Mouse (Mus musculus) embryonic facial prominence, embryonic 11.5 days (tissue): ENCODE measurements around the gene Rasl10b. TPM values are rescaled to one million over a fixed set of nuclear protein-coding genes. Genes with fewer than 3 reads are reported as not detected.

Experiments used
- ATAC-seq: fragments of 200-750 bp; cut with Nextera tagmentation; replicated peaks from 2 replicates; pipeline ENCODE4 v1.8.0; 2017; ENCODE audit warnings: low read depth; ENCODE audit not compliant: insufficient number of reproducible peaks, low FRiP score, low TSS enrichment
- DNase-seq: peaks from one replicate; pipeline ENCODE4 v3.0.0-alpha.2; 2015; ENCODE audit warnings: low spot score
- H3K27ac ChIP-seq: fragments of 300-500 bp; sonication (generic); replicated peaks from 2 replicates; pipeline ENCODE4 v1.5.1; 2014; ENCODE audit warnings: mild to moderate bottlenecking, low read depth, low read length, control low read depth
- H3K27me3 ChIP-seq: fragments of 300-500 bp; sonication (generic); 2 replicates; pipeline ENCODE4 v1.6.1; 2014; ENCODE audit warnings: mild to moderate bottlenecking, low read length, moderate library complexity, mixed read lengths; ENCODE audit not compliant: control insufficient read depth, insufficient read depth
- H3K36me3 ChIP-seq: fragments of 300-500 bp; sonication (generic); replicated peaks from 2 replicates; pipeline ENCODE4 v1.6.1; 2014; ENCODE audit warnings: low read depth, mild to moderate bottlenecking, low read length, moderate library complexity, mixed read lengths; ENCODE audit not compliant: control insufficient read depth, insufficient read depth
- H3K4me1 ChIP-seq: fragments of 300-500 bp; sonication (generic); 2 replicates; pipeline ENCODE4 v1.6.1; 2014; ENCODE audit warnings: low read length, mixed read lengths; ENCODE audit not compliant: control insufficient read depth, insufficient read depth
- H3K4me2 ChIP-seq: fragments of 300-500 bp; sonication (generic); 2 replicates; pipeline ENCODE4 v1.6.1; 2014; ENCODE audit warnings: low read depth, mild to moderate bottlenecking, control low read depth, low read length, moderate library complexity
- H3K4me3 ChIP-seq: fragments of 300-500 bp; sonication (generic); 2 replicates; pipeline ENCODE4 v1.5.1; 2014; ENCODE audit warnings: low read depth, low read length, control low read depth
- H3K9ac ChIP-seq: fragments of 300-500 bp; sonication (generic); replicated peaks from 2 replicates; pipeline ENCODE4 v1.6.1; 2014; ENCODE audit warnings: mild to moderate bottlenecking, control low read depth, low read length
- H3K9me3 ChIP-seq: fragments of 300-500 bp; sonication (generic); replicated peaks from 2 replicates; pipeline ENCODE4 v1.6.1; 2016; ENCODE audit warnings: mild to moderate bottlenecking, low read length, inconsistent platforms, mixed read lengths; ENCODE audit not compliant: control insufficient read depth
- WGBS: fragments of 180-500 bp; shearing (Covaris S2); extraction: QIAGEN DNeasy Blood & Tissue Kit; methylation state at CpG from one replicate; pipeline ENCODE4 v1.1.7; 2014; 5-methylcytosine and 5-hydroxymethylcytosine counted together
- polyA plus RNA-seq: library from polyadenylated mRNA; unstranded; fragments of >200 nt; fragmentation: Nextera tagmentation; extraction: Ambion mirVana; gene quantifications from 2 replicates; pipeline ENCODE4 v1.2.1, GENCODE M21; 2014

Gene Rasl10b
- polyA plus RNA-seq, 1 experiment from 2014 or later: 2.4 TPM

DNA sequence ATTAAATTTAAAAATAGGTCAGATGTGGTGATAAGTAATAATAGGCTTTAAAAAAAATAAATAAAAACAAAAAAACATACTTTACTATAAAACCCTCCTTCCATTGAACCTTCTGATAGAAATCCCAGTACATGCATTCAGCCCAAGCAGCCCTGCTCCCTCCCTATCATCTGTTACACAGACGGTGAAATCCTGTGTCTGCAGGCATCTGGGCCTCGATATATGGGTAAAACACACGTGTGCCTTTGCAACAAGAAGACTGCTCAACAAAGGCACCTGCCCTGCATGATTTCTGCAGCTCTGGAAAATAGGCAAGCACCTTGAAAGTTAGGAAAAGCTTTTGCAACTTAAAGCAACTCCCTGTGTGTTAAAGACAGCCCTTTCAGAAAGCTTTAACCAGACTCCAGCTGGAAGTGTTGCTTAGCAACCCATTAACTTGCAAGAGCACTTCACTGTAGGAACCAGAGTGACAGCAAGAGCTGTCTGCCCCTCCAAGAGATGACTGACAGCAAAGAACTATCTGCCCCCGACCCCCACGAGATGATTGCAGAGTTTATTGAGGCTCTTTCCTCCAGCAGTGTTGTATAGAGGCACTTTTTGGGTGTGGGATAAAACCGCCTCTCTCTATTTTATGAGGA lies 14.0 kb upstream of the Rasl10b start:
- Histone ChIP-seq H3K9ac (no peak overlapping the region), H3K4me3 (no peak overlapping the region), H3K4me2 (no peak overlapping the region), H3K36me3 (no peaks in the 10 kb centered on the region; the same call in none of the 2 replicates), H3K9me3 (no peaks in the 10 kb centered on the region), H3K27me3 (no peaks in the 10 kb centered on the region), H3K4me1 (no peaks in the 10 kb centered on the region), H3K27ac (no peak overlapping the region)
- WGBS: 47% methylated on average over 6 of the region's 6 CpGs
- ATAC-seq (no peak), DNase-seq (peak; percentile 21)

DNA sequence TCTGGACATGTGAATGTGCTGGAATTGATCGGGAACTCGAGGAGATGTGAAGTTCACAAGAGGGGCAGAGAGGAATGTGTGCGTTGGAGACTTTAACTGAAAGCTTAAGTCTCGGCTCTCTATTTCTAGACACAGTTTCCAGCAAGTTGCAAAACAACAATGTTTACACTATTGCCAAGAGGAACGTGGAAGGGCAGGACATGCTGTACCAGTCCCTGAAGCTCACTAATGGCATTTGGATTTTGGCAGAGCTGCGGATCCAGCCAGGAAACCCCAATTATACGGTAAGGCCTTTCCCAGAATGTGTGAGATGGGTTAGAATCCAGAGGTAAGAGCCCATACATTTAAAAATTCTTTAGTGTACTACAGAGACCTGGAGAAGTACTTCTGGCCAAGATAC lies 11.3 kb upstream of the Rasl10b start:
- H3K36me3 ChIP-seq: no peaks in the 10 kb centered on the region; the same call in 1 of the 2 replicates
- ATAC-seq: no peak
- WGBS: 92% methylated on average over 7 of the region's 7 CpGs

DNA sequence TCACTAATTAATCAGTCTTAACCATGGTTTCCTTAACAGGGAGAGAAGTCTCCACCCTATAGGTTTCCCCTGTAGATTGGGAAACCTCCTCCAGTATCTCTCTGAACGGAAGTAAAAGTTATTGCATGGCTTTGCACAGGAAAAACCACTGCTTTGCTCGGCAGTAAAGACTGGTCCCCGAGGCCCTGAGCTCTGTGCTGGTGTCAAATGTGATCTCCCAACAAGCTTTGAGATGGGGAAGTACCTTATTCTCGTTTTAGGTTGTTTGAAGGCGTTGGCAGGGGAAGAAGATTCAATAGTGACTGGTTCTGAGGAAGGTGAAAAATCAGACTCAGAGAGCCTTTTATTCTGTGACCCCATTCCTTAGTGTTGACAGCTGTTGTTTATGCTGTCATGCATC lies 10.2 kb upstream of the Rasl10b start:
- H3K4me1 ChIP-seq: no peaks in the 10 kb centered on the region
- ATAC-seq (no peak), DNase-seq (no peak)
- H3K4me3 ChIP-seq: no peak overlapping the region
- H3K36me3 ChIP-seq: peaks cover 5% of the 10 kb centered on the region
- no peak overlapping the region for H3K9ac ChIP-seq
- no peak overlapping the region for H3K27ac ChIP-seq
- no peaks in the 10 kb centered on the region for H3K27me3 ChIP-seq
- no peaks in the 10 kb centered on the region for H3K9me3 ChIP-seq
- 81% methylated on average over 5 of the region's 5 CpGs for WGBS
- H3K4me2 ChIP-seq: no peak overlapping the region

More for the DNA sequence above, 11.3 kb upstream of the Rasl10b start:
- H3K27me3 ChIP-seq: no peaks in the 10 kb centered on the region
- no peak overlapping the region for H3K27ac ChIP-seq
- no peak overlapping the region for H3K4me3 ChIP-seq
- H3K9me3 ChIP-seq: no peaks in the 10 kb centered on the region
- no peak for DNase-seq
- no peak overlapping the region for H3K9ac ChIP-seq
- no peak overlapping the region for H3K4me2 ChIP-seq
- no peaks in the 10 kb centered on the region for H3K4me1 ChIP-seq

DNA sequence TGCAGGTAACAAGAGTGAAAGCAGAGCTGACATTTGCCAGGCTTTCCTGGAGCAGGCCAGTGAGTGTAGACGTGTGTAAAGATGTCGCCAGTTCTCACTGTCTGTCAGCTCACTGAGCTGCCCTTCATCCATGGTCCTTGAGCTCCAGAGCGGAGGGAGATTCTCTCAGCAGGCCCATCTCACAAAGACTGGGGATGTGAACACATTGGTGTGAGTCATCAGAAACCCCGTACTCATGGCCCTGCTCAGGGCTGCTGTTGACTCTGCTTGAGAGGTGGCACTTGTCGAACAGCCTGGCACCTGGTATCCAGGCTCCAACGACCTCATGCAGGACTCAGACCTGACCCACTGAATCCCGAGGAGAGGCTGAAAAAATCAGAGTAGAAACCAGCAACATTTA lies 5.2 kb upstream of the Rasl10b start:
- Histone ChIP-seq H3K9ac (no peak overlapping the region), H3K4me2 (no peak overlapping the region), H3K36me3 (peaks cover 8% of the 10 kb centered on the region), H3K27me3 (no peaks in the 10 kb centered on the region), H3K27ac (no peak overlapping the region), H3K9me3 (no peaks in the 10 kb centered on the region), H3K4me1 (no peaks in the 10 kb centered on the region), H3K4me3 (no peak overlapping the region)
- WGBS: 86% methylated on average over 7 of the region's 7 CpGs
- ATAC-seq (no peak), DNase-seq (no peak)

DNA sequence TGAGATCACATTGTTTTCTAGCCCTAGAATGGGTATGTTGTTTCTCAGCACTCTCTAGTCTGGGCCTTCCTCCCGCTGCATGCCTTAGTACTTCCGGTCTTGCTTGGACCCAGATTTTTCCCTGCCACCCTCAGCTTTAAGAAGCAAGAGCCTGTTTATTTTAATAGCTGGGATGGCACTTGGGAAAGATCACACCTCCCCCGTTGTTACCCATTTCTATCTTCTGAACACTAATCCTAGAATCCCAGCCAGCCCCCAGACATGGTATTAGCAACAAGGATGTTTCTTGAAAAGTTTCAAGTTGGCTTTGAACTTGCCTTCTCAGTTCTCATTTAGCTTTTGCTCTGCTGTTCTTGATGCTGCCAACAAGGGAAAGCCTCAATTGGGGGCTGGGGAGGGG lies 2.5 kb upstream of the Rasl10b start:
- DNase-seq (no peak), ATAC-seq (no peak)
- Histone ChIP-seq H3K4me1 (peaks cover 5% of the 10 kb centered on the region; the same call in 1 of the 2 replicates), H3K36me3 (peaks cover 8% of the 10 kb centered on the region), H3K27me3 (no peaks in the 10 kb centered on the region), H3K4me2 (no peak overlapping the region), H3K9ac (no peak overlapping the region), H3K4me3 (no peak overlapping the region), H3K9me3 (no peaks in the 10 kb centered on the region), H3K27ac (no peak overlapping the region)
- WGBS: 51% methylated on average over 3 of the region's 3 CpGs

DNA sequence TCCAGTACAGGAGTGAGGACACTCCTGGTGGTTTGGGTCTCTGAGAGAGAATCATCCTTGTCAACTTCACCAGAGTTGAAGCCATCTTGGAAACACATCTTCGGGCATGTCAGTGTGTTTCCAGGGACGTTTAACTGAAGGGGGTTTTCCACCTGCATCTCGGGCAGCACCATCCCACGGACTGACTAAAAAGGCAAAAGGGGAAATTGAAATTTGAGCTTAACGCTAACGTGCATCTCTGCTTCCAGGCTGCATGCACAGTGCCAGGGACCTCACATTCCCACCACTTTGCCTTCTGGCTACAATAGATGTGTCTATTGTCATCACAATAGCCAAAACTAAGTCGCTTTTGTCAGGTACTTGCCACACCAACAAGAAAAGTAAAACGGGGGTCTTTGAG lies 695 bp upstream of the Rasl10b start:
- Histone ChIP-seq H3K9ac (no peak overlapping the region), H3K4me3 (no peak overlapping the region), H3K4me2 (no peak overlapping the region), H3K9me3 (no peaks in the 10 kb centered on the region), H3K36me3 (peaks cover 5% of the 10 kb centered on the region), H3K4me1 (peaks cover 5% of the 10 kb centered on the region; the same call in 1 of the 2 replicates), H3K27ac (no peak overlapping the region), H3K27me3 (no peaks in the 10 kb centered on the region)
- 31% methylated on average over 8 of the region's 8 CpGs for WGBS
- DNase-seq: no peak
- ATAC-seq: no peak

DNA sequence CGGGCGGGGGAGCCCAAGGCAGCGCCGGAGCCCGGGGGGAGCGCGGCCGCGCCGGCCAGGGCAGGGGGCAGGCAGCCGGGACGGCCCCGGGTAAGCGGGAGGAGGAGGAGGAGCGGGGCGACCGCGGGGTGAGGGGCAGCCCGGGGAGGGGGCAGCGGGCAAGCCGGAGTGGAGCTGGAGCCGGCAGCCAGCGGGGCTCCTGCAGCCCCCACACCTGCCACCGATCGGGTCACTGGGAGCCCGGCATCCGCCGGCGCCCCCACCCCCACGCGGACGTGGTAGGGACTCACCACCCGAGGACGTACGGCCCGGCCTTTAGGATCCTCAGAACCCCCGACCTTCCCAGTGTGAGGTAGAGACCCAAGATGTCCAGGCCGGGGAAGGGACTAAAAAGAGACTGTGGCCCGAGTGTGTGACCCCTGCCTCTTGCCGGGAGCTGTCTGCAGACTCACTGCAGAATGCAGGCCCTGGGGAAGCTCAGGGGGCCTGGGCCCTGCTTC lies 905 bp downstream of the Rasl10b start:
- ATAC-seq: peak; percentile 40
- H3K9ac ChIP-seq: peak overlapping the region; percentile 71
- WGBS: under 1% methylated on average over 35 of the region's 40 CpGs
- H3K4me1 ChIP-seq: peaks cover 5% of the 10 kb centered on the region; the same call in 1 of the 2 replicates
- peak overlapping the region; percentile 95 for H3K4me2 ChIP-seq
- H3K4me3 ChIP-seq: peak overlapping the region; percentile 72
- no peaks in the 10 kb centered on the region for H3K27me3 ChIP-seq
- no peaks in the 10 kb centered on the region for H3K9me3 ChIP-seq
- no peak overlapping the region for H3K27ac ChIP-seq
- H3K36me3 ChIP-seq: no peaks in the 10 kb centered on the region
- peak; percentile 30 for DNase-seq

DNA sequence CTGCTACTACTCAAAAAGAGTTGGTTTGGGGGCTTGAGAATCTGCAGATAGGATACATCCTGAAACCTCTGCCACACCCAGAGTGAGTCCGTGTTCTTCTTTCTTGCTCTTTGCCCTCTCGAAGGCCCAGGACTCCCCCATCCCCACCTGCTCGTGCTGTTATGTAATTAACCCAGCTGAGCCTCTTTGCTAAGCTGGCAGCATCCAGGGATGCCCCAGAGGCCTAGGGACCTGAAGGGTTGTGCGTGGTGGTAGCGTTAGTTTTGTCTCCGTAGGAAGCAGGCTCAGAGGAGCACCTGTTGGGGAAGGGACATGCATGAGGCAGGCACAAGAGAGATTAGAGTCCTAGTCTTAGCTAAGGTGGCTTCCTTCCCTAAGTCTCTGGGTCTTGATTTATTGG lies 1.6 kb downstream of the Rasl10b start:
- no peak overlapping the region for H3K9ac ChIP-seq
- H3K4me3 ChIP-seq: no peak overlapping the region; the same call in 1 of the 2 replicates
- ATAC-seq (no peak), DNase-seq (no peak)
- WGBS: 34% methylated on average over 6 of the region's 6 CpGs
- peak overlapping the region; percentile 95 for H3K4me2 ChIP-seq
- no peaks in the 10 kb centered on the region for H3K27me3 ChIP-seq
- no peak overlapping the region for H3K27ac ChIP-seq
- no peaks in the 10 kb centered on the region for H3K36me3 ChIP-seq
- no peaks in the 10 kb centered on the region for H3K9me3 ChIP-seq
- peaks cover 5% of the 10 kb centered on the region; the same call in 1 of the 2 replicates for H3K4me1 ChIP-seq
